ENCODE assay signal across 11 mouse cellular contexts in genomic region chr17:12038499-12038898, GRCm38 (mm10).
A peak's percentile ranks its signal among the peaks of the same experiment; 100 is the strongest.
DNase-seq lines count a peak whose midpoint lies in the region; ATAC-seq lines count a peak whose summit lies in the region.
"Had no signal": no experiment of that assay in that cellular context is flagged by ENCODE, and none has a peak within 500 bp of the region (broad histone marks: within the 10 kb centered on the region; RNA-seq: fewer than 3 reads in every experiment).

No protein-coding gene starts in this region.

- no peak overlapping the region for H3K4me3 ChIP-seq in hindbrain, embryonic 13.5 days
- no peak overlapping the region for H3K4me3 ChIP-seq in hindbrain, embryonic 14.5 days (replicated peaks; ENCODE audit: low read length)
- H3K4me3 ChIP-seq: forebrain, embryonic 12.5 days; kidney, embryonic 15.5 days; layer of hippocampus, adult 2 months had no signal

- no peaks in the 10 kb centered on the region for H3K9me3 ChIP-seq in hindbrain, embryonic 13.5 days
- H3K9me3 ChIP-seq in hindbrain, embryonic 14.5 days (ENCODE audit: control insufficient read depth, low read length): no peaks in the 10 kb centered on the region
- H3K9me3 ChIP-seq: forebrain, embryonic 12.5 days; kidney, embryonic 15.5 days had no signal

- no peak overlapping the region for H3K27ac ChIP-seq in hindbrain, embryonic 13.5 days
- no peak overlapping the region for H3K27ac ChIP-seq in hindbrain, embryonic 14.5 days
- H3K27ac ChIP-seq: forebrain, embryonic 12.5 days; kidney, embryonic 15.5 days; layer of hippocampus, adult 2 months had no signal

- H3K36me3 ChIP-seq in hindbrain, embryonic 13.5 days: no peaks in the 10 kb centered on the region
- H3K36me3 ChIP-seq in hindbrain, embryonic 14.5 days (replicated peaks; ENCODE audit: control insufficient read depth, insufficient read depth): no peaks in the 10 kb centered on the region
- H3K36me3 ChIP-seq: forebrain, embryonic 12.5 days; kidney, embryonic 15.5 days had no signal

- no peak for ATAC-seq in hindbrain, embryonic 13.5 days (ENCODE audit: low FRiP score)
- ATAC-seq in hindbrain, embryonic 14.5 days (ENCODE audit: low FRiP score): no peak
- ATAC-seq in erythroid progenitor cell, adult 5-6 weeks (replicated peaks; ENCODE audit: low FRiP score, poor library complexity, severe bottlenecking): peak; percentile 69
- ATAC-seq in megakaryocyte progenitor cell, adult 5-6 weeks (replicated peaks; ENCODE audit: poor library complexity): peak; percentile 43

- H3K4me2 ChIP-seq in hindbrain, embryonic 13.5 days: no peak overlapping the region
- H3K4me2 ChIP-seq in hindbrain, embryonic 14.5 days (replicated peaks): no peak overlapping the region
- H3K4me2 ChIP-seq: forebrain, embryonic 12.5 days; kidney, embryonic 15.5 days had no signal

- H3K27me3 ChIP-seq in hindbrain, embryonic 13.5 days: peaks cover 7% of the 10 kb centered on the region; the same call in 1 of the 2 replicates
- no peaks in the 10 kb centered on the region for H3K27me3 ChIP-seq in hindbrain, embryonic 14.5 days (ENCODE audit: control insufficient read depth, insufficient read depth, low read length)
- H3K27me3 ChIP-seq: Patski had no signal

- DNase-seq in hindbrain, embryonic 14.5 days (ENCODE audit: low spot score): no peak
- DNase-seq in c-Kit-positive CD71-positive TER-119-negative erythroid progenitor cells, embryonic 14.5 days (ENCODE audit: low read depth): peak; percentile 75
- no peak for DNase-seq in frontal cortex, postnatal 14 days (ENCODE audit: low spot score in 2 of 2)
- no peak for DNase-seq in adipocyte (ENCODE audit: low spot score)

- H3K4me1 ChIP-seq in hindbrain, embryonic 13.5 days (replicated peaks): no peaks in the 10 kb centered on the region
- H3K4me1 ChIP-seq in hindbrain, embryonic 14.5 days (replicated peaks; ENCODE audit: control insufficient read depth, insufficient read depth, low read length): peaks cover 6% of the 10 kb centered on the region; the same call in 1 of the 2 replicates

- H3K9ac ChIP-seq in hindbrain, embryonic 13.5 days: 0 out of 2 replicates have a peak overlapping the region, but pooled peaks have one; percentile 15
- H3K9ac ChIP-seq in hindbrain, embryonic 14.5 days: no peak overlapping the region
- H3K9ac ChIP-seq: forebrain, embryonic 12.5 days; kidney, embryonic 15.5 days had no signal

- 76% methylated on average over 6 of the region's 6 CpGs for WGBS in hindbrain, embryonic 13.5 days
- 74% methylated on average over 6 of the region's 6 CpGs for WGBS in hindbrain, embryonic 14.5 days

Comparison
In these comparisons a context has a peak if more than half of its experiments do, and no peak if none do; other contexts are left out.
1. ATAC-seq: peak in erythroid progenitor cell, adult 5-6 weeks (single experiment) and megakaryocyte progenitor cell, adult 5-6 weeks (single experiment); none in hindbrain, embryonic 13.5 days (single experiment) and hindbrain, embryonic 14.5 days (single experiment).